Mouse (Mus musculus): ENCODE data around the gene Vmn1r1. TPM values are rescaled to one million over a fixed set of nuclear protein-coding genes. Genes with fewer than 3 reads are reported as not detected.
"Not testable (repeated sequence)": the region's sequence is repeated elsewhere in the genome, so short reads cannot be mapped to it uniquely, and the experiment has no call there.

The Vmn1r1 gene
- not detected for total RNA-seq (2021)
- long read RNA-seq, experiment 1, result 0 reads
- long read RNA-seq, experiment 2, result 0 reads

- no peak for DNase-seq (ENCODE audit: low spot score in 2 of 2)
Observed at GRCm38 (mm10) chr1:182164386-182164785, at the start of gene Vmn1r1. Gene Vmn1r1, minus strand, starts transcription at chr1:182164486.

DNA sequence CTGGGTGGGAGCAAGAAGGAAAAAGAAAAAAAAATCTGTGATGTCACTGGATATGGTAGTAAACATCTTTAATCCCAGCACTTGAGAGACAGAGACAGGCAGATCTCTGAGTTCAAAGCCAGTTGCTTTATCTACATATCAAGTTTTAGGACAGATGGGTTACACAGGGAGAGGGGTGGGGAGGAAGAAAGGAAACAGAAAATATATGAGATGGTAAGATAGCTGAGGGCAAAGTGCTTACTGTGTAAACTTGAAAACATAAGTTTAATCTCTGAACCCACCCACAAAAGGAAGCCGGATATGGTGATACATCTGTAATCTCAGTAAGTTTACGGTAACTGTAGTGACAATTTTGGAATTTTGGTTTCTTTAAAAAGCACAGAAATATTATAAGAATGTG is 46.0 kb upstream of the Vmn1r1 start:
- DNase-seq (ENCODE audit: low spot score in 2 of 2), result no peak

DNA sequence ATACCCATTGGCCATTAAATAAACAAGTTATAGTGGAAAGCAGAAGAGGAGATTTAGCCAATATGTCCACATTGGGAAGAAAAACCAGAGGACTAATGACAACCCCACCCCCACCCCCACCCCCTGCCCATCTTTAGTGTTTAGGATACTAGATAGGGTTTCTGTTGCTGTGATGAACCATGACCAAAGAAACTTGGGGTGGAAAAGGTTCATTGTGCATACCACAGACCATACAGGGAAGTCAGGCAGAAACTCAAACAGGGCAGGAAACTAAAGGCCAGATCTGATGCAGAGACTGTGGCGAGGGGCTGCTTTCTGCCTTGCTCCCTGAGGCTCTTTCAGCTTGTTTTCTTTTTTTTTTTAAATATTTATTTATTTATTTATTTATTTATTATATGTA is 28.3 kb upstream of the Vmn1r1 start:
- DNase-seq (ENCODE audit: low spot score in 2 of 2), result no peak

DNA sequence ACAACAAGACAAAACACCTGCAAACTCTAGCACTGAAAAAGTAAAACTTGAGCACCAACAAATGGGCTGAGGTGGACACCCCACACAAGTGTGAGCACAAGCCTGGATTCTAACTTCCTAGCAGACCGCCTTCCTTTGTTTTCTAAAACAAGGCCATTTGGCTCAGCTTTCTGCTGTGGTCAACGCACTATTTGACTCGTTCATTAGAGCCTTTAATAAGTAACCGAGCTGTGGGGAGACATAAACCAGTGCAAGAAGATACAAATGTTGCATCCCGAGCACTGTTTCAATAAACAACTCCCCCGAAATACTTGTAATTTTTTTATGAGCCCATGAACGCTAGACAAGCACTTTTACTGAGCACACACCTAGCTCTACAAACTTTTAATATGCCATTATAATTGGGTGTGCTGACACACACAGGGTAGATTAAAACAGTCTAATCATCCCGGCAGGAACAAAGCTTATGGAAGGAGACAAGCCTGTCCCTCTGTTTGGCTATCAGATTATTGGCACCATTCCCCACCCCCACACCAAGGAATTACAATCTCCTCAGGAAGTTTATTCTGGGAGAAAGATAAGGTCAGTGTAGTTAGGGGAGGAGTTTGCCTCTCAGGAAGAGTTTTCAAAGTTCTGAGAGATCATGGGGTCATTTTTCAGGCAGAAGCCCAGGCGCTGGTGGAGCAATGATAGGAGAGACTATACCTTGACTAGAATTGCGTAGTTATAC is 27.7 kb upstream of the Vmn1r1 start:
- DNase-seq (ENCODE audit: low spot score in 2 of 2), result no peak

DNA sequence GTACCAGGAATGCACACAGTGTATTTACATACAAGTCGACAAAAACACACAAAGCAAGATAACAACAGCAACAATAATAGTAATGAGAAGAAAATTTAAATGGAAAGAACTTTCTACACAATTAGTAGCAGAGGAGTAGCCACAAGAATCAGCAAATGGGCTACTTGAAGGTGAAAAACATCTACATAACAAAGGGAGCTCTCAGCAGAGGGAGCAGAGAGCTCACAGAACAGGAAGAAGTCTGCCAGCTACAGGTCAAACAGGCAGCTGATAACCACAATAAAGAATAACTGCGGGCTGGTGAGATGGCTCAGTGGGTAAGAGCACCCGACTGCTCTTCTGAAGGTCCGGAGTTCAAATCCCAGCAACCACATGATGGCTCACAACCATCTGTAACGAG is 26.9 kb upstream of the Vmn1r1 start:
- DNase-seq (ENCODE audit: low spot score in 2 of 2), result no peak

- DNase-seq (ENCODE audit: low spot score in 2 of 2), result no peak
Observed at GRCm38 (mm10) chr1:182189669-182190440, 25.6 kb upstream of the Vmn1r1 start.

DNA sequence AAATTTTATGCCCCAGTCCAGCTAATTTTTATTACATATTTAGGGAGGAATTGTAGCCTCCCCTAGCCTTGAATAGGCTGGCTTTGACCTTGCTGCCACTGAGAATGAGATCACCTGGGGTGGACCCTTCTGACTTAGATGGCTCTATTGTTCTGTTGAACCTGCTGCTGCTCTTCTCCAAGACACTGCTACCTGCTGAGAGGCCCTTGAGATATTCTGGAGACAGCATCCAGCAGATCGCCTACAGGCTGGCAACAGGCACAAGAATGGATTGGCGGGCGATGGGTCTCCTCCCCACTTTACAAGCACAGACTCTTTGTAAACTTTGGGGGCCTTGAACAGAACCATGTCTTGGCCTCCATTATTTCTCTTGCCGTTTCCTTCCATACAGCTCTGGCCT is 18.2 kb upstream of the Vmn1r1 start:
- DNase-seq (ENCODE audit: low spot score in 2 of 2), result not testable (repeated sequence)

GRCm38 (mm10) chr1:182181456-182182305 is 17.4 kb upstream of the Vmn1r1 start:
- DNase-seq (ENCODE audit: low spot score in 2 of 2), result peak in 1 of 2 experiments; percentile 2

DNA sequence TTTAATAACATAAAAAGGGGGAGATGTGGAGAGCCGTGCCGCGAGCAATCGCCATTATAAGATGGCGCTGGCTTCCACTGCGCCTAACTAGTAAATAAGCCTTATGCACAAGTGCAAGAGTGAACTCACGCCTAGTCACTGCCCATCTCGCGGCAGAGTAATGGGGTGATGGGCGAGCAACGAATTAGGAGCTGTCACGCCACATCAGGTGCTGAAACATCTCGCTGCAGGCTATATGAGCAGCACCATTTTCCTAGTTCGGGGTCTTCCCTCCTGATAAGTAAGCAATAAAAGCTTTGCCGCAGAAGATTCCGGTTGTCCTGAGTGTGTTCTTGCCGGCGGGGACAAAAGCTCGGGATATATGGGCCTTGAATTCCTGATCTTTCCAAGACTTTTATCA is 12.7 kb upstream of the Vmn1r1 start:
- peak in 1 of 2 experiments; percentile 4 for DNase-seq (ENCODE audit: low spot score in 2 of 2)

GRCm38 (mm10) chr1:182170206-182170605 is 5.9 kb upstream of the Vmn1r1 start:
- DNase-seq (ENCODE audit: low spot score in 2 of 2), result not testable (repeated sequence)

- DNase-seq (ENCODE audit: low spot score in 2 of 2), result no peak
Observed at GRCm38 (mm10) chr1:182162951-182163350, 1.3 kb downstream of the Vmn1r1 start.

DNA sequence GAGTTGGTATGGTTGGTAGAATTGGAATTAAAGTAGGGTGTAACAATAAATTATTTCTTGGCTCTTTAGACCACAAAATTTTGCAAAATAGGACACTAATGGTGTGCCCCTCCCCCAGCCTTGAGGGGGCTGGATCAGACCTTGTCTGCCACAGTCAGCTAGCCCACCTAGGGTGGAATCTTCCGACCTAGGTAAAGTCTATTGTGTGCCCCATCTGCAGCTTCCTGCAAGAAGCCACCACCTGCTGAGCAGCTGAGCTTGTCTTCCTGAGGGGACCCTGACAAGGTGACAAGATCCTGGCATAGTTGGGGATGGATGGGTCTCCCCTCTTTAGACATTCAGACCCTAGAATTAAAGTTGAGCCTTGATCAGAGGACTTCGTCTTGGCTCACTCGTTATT is 4.7 kb downstream of the Vmn1r1 start:
- DNase-seq (ENCODE audit: low spot score in 2 of 2), result no peak

DNA sequence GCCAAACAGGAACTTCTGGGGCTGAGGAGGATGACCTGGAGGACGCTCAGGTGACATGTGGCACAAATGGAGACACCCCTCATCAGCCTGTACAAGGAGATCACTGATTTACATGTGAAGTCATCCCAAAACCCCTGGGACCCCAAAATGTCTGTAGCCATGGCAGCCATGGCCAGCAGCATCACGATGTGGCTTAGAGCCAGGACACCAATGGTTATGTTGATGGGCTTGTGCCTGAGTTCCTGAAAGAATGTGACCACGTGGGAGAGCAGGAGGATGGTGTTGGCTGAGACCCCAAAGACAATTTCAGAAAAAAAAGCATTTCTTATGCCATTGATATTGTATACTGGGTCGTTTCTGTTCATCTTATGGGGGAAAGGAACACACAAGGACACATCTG is 6.6 kb downstream of the Vmn1r1 start:
- no peak for DNase-seq (ENCODE audit: low spot score in 2 of 2)

DNA sequence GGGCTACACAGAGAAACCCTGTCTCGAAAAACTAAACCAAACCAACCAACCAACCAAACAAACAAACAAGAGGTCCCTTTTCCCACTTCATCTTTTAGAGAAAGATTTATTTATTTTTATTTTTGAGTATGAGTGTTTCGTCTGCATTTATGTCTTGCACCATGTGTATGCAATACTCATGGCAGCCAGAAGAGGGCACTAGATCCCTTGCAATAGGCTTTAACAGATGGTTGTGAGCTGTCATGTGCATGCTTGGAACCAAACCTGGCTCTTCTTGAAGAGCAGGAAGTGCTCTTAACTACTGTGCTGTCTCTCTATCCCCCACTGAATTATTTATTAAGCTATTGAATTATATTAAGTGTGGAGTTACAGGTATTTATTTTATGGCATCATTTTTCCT is 14.3 kb downstream of the Vmn1r1 start:
- DNase-seq (ENCODE audit: low spot score in 2 of 2), result no peak

- DNase-seq (ENCODE audit: low spot score in 2 of 2), result no peak
Observed at GRCm38 (mm10) chr1:182148864-182149514, 15.3 kb downstream of the Vmn1r1 start.

DNA sequence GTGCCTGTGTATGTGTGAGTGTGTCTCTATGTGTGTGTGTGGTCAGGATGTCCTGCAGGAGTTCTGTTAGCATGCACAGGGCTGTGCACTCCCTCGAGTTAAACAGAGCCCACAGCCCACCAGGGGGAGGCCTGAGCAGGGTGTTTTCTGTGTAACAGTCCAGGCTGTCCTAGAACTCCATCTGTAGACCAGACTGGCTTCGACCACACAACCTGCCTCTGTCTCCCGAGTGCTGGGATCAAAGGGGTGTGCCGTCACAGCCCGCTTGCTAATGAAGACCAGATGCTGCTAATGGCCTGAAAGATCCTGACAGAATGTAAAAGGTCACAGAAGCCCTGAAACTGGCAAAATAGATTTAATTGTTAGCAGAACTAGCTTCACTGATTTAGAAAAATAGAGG is 18.7 kb downstream of the Vmn1r1 start:
- DNase-seq (ENCODE audit: low spot score in 2 of 2), result no peak

GRCm38 (mm10) chr1:182143288-182143687 is 21.0 kb downstream of the Vmn1r1 start:
- DNase-seq (ENCODE audit: low spot score in 2 of 2), result no peak

- DNase-seq (ENCODE audit: low spot score in 2 of 2), result no peak
Observed at GRCm38 (mm10) chr1:182142725-182143124, 21.6 kb downstream of the Vmn1r1 start.

GRCm38 (mm10) chr1:182140370-182140769 is 23.9 kb downstream of the Vmn1r1 start:
- DNase-seq (ENCODE audit: low spot score in 2 of 2), result peak; percentile 70 to 75

DNA sequence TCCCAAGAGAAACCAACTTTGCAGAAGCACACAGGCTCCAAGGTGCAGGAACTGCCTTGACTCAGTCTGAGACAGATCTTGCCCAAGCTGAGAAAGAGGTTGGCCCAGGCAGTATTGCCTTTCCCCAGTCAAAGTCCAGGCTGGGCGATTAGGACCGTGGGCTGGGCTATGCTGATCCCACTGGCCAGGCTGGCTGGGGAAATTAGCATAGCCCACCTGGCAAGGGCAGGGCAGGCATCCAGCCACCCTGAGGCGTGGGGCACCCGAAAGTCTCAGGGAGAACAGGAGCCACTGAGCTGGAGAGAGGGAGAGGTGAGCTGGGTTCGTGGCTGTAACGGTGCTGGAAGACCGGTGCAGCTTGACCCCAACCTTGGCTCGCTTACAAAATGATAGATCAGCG is 24.3 kb downstream of the Vmn1r1 start:
- no peak for DNase-seq (ENCODE audit: low spot score in 2 of 2)

DNA sequence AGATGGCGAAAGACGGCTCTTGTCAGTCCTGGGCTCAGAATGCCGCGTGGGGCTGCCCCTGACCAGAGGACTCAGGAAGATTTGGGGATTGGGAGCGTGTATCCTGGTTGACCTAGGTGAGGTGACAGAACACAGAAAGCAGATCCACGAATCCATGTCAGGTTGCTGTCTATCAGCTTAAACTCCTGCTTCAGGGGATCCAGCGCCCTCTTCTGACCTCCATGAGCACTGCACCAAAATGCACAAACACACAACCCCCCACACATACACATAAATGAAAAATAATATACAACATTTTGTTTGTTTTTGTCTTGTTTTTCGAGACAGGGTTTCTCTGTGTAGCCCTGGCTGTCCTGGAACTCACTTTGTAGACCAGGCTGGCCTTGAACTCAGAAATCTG is 26.1 kb downstream of the Vmn1r1 start:
- DNase-seq (ENCODE audit: low spot score in 2 of 2), result no peak

All from gastrocnemius, postnatal 4 days (tissue).